Mouse (Mus musculus): ENCODE measurements around the gene Cers6. TPM values are rescaled to one million over a fixed set of nuclear protein-coding genes. Genes with fewer than 3 reads are reported as not detected.

Cers6 gene
- polyA plus RNA-seq, 1 experiment, result 23.8 TPM

DNA sequence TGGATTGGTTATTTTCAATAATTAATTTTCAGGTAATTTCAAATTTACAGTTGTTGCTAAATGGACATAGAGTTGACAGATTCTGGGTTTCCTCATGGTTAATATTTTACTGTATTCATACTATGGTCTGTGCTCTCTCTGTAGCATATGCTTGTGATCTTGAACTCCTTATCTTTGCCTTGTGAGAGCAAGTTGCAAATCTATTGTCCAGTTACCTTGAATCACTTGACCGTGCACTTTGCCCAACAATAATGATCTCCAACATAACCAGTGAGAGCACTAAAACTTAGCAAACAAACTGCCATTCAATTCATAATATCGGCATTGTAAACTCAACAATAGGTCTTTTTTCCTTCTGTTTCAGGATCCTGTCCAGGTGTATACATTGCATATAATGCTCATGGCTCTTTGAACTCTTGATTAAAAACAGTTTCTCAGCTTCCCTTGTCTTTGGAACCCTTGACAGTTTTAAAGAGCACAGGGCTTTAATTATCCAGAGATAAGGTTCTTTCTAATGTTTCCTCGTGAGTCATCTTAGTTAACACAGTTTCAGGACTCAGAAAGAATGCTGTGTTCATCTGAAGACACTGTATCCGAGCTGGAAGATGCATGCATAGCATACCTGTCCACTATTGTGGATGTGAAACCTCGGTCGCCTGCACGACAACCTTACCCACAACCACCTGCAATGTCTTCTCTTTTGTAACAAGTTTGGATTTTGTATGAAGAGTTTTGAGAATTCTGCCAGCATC is 38.7 kb downstream of the Cers6 start:
- H3K4me3 ChIP-seq (replicated peaks; ENCODE audit: control insufficient read depth, low read depth, low read length), result no peak overlapping the region
- H3K4me1 ChIP-seq (ENCODE audit: control insufficient read depth, insufficient read depth, low read length), result peaks cover 2% of the 10 kb centered on the region; the same call in 1 of the 2 replicates
- TF ChIP-seq CTCF (IDR thresholded peaks at IDR 0.05; ENCODE audit: control insufficient read depth, insufficient read depth, low read length) (no peak), POLR2A (IDR thresholded peaks at IDR 0.05; ENCODE audit: borderline replicate concordance, control insufficient read depth, low read depth, low read length) (no peak)
- WGBS, result 70% methylated on average over 7 of the region's 7 CpGs
- no peak overlapping the region for H3K27ac ChIP-seq (ENCODE audit: control insufficient read depth, insufficient read depth, low read depth, low read length, poor library complexity)

DNA sequence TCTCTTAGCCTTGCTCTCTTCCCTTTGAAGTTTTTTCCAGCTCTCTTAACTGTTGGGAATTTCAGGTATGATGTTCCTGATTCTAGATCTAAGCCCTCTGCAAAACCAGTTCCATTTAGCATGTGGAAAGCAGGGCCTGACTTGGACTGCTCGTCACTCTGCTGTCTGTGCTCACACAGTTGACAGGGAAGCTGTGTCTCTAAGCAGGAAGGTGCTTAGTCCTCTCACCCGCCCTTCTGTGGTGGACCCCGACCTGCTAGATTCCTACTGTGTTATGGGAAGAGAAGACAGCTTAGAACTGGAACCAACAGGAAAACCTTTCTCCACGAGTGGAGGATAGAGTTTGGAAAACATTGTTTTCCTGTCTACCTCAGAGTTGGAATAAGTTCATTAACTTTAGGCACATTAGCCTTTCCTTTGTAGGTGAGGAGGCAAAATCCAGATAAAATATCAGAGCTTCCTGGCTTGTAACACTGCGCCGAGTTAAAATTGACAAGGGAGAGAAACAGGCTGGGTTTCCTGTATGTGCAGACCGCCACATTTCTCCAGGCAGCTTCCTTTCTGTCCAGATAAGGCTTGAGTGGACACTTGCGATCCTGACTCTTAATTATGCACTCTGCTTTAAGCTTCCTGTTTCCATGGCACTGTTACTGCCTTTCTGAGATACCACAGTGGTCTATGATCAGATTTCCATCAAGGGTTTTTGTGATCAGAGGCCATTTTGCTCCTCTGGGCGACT is 39.6 kb downstream of the Cers6 start:
- Histone ChIP-seq H3K4me1 (ENCODE audit: control insufficient read depth, insufficient read depth, low read length) (peaks cover 3% of the 10 kb centered on the region; the same call in 1 of the 2 replicates), H3K4me3 (replicated peaks; ENCODE audit: control insufficient read depth, low read depth, low read length) (no peak overlapping the region), H3K27ac (ENCODE audit: control insufficient read depth, insufficient read depth, low read depth, low read length, poor library complexity) (no peak overlapping the region)
- 20% methylated on average over 9 of the region's 9 CpGs for WGBS
- no peak for TF ChIP-seq POLR2A (IDR thresholded peaks at IDR 0.05; ENCODE audit: borderline replicate concordance, control insufficient read depth, low read depth, low read length)
- no peak for TF ChIP-seq CTCF (IDR thresholded peaks at IDR 0.05; ENCODE audit: control insufficient read depth, insufficient read depth, low read length)

DNA sequence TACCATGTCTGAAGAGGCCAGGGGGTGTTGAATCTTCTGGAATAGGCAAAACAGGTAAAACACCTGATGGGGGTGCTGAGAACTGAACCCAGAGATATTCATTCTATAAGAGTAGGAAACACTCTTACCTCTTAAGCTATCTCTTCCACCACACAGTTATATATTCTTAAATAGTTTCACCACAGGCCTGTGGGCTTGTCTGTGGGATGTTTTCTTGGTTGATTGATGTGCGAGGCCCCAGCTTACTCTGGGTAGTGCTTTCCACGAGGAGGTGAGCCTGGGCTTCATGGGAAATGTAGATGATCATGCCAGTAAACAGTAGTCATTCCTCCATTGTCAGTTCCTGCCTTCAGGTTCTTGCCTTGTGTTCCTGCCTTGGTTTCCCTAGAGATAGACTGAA is 40.5 kb downstream of the Cers6 start:
- TF ChIP-seq POLR2A (IDR thresholded peaks at IDR 0.05; ENCODE audit: borderline replicate concordance, control insufficient read depth, low read depth, low read length) (no peak), CTCF (IDR thresholded peaks at IDR 0.05; ENCODE audit: control insufficient read depth, insufficient read depth, low read length) (no peak)
- WGBS, result 43% methylated on average over 2 of the region's 2 CpGs
- no peak overlapping the region for H3K27ac ChIP-seq (ENCODE audit: control insufficient read depth, insufficient read depth, low read depth, low read length, poor library complexity)
- H3K4me3 ChIP-seq (replicated peaks; ENCODE audit: control insufficient read depth, low read depth, low read length), result no peak overlapping the region
- peaks cover 3% of the 10 kb centered on the region; the same call in 1 of the 2 replicates for H3K4me1 ChIP-seq (ENCODE audit: control insufficient read depth, insufficient read depth, low read length)

DNA sequence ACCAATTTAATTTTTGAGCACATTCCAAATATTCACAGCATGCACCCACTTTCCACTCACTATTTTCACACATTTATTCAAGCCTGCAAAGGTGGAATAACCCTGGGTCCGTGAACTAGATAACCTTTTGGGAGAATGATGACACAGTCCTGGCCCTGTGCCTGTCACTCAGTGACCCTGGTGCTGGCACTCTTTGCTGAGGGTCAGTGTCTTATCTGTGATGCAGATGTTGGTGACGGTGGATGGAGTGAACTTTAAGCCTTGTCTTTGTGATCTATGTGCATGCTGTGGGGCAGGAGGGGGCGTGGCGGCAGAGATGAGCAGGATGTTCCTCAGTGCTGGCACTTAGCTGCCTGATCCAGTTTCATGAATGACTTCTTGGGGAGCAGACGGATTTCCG is 41.3 kb downstream of the Cers6 start:
- H3K27ac ChIP-seq (ENCODE audit: control insufficient read depth, insufficient read depth, low read depth, low read length, poor library complexity), result no peak overlapping the region; the same call in 1 of the 2 replicates
- WGBS, result 75% methylated on average over 6 of the region's 6 CpGs
- H3K4me3 ChIP-seq (replicated peaks; ENCODE audit: control insufficient read depth, low read depth, low read length), result no peak overlapping the region
- no peak for TF ChIP-seq POLR2A (IDR thresholded peaks at IDR 0.05; ENCODE audit: borderline replicate concordance, control insufficient read depth, low read depth, low read length)
- TF ChIP-seq CTCF (IDR thresholded peaks at IDR 0.05; ENCODE audit: control insufficient read depth, insufficient read depth, low read length), result no peak
- H3K4me1 ChIP-seq (ENCODE audit: control insufficient read depth, insufficient read depth, low read length), result peaks cover 3% of the 10 kb centered on the region; the same call in 1 of the 2 replicates

DNA sequence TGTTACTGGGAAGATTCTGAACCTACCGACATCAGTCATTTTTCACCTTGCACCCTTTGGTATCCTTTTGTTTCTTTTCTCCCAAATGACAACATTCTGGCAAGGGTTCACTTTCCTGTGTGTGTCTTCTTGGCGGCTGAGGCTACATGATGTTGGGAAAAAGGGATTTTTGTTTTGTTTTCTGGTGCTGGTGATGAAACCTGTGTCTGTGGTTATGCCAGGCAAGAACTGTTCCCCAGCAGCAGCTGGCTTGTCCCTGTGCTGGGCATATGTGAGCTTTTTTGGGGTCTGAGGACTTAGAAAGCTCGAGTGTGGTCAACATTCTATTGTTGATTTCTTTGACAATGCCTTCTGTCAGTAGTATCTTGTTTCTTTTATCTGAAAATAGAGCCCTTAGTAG is 45.7 kb downstream of the Cers6 start:
- no peak for TF ChIP-seq CTCF (IDR thresholded peaks at IDR 0.05; ENCODE audit: control insufficient read depth, insufficient read depth, low read length)
- no peak for TF ChIP-seq POLR2A (IDR thresholded peaks at IDR 0.05; ENCODE audit: borderline replicate concordance, control insufficient read depth, low read depth, low read length)
- Histone ChIP-seq H3K27ac (ENCODE audit: control insufficient read depth, insufficient read depth, low read depth, low read length, poor library complexity) (no peak overlapping the region; the same call in 1 of the 2 replicates), H3K4me3 (replicated peaks; ENCODE audit: control insufficient read depth, low read depth, low read length) (no peak overlapping the region), H3K4me1 (ENCODE audit: control insufficient read depth, insufficient read depth, low read length) (peaks cover 6% of the 10 kb centered on the region)
- 43% methylated on average over 3 of the region's 3 CpGs for WGBS

DNA sequence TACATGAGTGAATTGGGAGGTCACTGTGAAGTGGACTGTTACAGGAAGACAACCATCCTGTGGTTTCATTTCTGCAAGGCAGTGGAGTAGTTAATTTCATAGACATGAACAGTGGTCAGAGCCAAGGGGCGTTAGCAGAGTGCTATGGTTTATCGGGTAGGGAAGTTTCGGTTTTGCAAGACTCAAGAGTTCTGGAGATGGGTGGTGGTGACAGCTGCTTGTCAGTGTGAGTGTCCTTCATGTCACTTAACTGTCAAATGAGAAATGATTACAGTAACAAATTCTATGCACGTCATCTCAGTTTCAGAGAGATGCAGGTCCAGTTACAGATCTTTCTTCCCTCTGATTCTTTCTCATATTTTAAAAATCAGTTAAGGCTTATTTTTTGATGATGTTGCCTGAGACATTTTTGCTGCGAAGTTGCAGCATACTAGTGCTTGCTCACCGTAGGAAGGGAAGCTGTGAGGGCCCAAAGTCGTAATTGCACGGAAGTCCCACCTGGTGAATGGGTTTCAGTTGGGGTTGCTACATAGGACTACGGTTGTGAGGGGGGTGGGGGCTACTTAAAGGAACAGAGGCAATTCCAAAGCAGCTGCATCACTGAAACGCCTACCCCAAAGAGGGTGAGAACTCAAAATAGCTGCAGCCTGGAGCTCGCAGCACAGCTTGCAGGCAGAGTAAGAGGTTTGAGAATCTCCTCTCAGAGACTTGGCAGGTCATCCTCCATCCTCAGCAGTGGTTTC is 46.7 kb downstream of the Cers6 start:
- TF ChIP-seq POLR2A (IDR thresholded peaks at IDR 0.05; ENCODE audit: borderline replicate concordance, control insufficient read depth, low read depth, low read length), result no peak
- no peak for TF ChIP-seq CTCF (IDR thresholded peaks at IDR 0.05; ENCODE audit: control insufficient read depth, insufficient read depth, low read length)
- peak overlapping the region; percentile 33 for H3K4me3 ChIP-seq (replicated peaks; ENCODE audit: control insufficient read depth, low read depth, low read length)
- 5% methylated on average over 11 of the region's 11 CpGs for WGBS
- peak overlapping the region; percentile 84 for H3K27ac ChIP-seq (ENCODE audit: control insufficient read depth, insufficient read depth, low read depth, low read length, poor library complexity)
- H3K4me1 ChIP-seq (ENCODE audit: control insufficient read depth, insufficient read depth, low read length), result peaks cover 4% of the 10 kb centered on the region

DNA sequence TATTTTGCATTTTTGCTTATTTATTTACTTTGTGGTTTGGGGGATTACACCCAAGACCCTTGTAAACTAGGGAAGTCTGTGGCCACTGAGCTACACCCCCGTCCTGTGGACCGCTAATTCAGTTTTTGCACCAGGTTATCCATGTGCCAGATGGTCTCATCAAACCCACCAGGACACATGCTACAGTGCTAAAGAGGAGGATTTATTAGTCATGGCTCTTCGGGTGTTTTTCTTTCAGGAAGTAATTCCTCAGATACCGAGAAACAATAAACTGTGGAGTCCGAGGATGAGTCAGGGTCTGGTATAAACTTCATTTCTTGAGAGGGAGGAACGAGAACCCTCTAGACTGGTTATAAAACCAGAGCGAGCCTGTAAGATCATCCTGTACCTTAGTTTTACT is 49.5 kb downstream of the Cers6 start:
- no peak overlapping the region for H3K27ac ChIP-seq (ENCODE audit: control insufficient read depth, insufficient read depth, low read depth, low read length, poor library complexity)
- H3K4me1 ChIP-seq (ENCODE audit: control insufficient read depth, insufficient read depth, low read length), result peaks cover 3% of the 10 kb centered on the region
- TF ChIP-seq CTCF (IDR thresholded peaks at IDR 0.05; ENCODE audit: control insufficient read depth, insufficient read depth, low read length), result no peak
- no peak for TF ChIP-seq POLR2A (IDR thresholded peaks at IDR 0.05; ENCODE audit: borderline replicate concordance, control insufficient read depth, low read depth, low read length)
- no peak overlapping the region for H3K4me3 ChIP-seq (replicated peaks; ENCODE audit: control insufficient read depth, low read depth, low read length)
- 77% methylated on average over 7 of the region's 7 CpGs for WGBS

Data from bone marrow, adult 2 months (tissue).